Mouse (Mus musculus): ENCODE measurements around the gene Xbp1. TPM values are rescaled to one million over a fixed set of nuclear protein-coding genes. Genes with fewer than 3 reads are reported as not detected.
"Not testable (repeated sequence)": the region's sequence is repeated elsewhere in the genome, so short reads cannot be mapped to it uniquely, and the experiment has no call there.

Xbp1 gene
- total RNA-seq, 1 experiment from 2014 or later, result 98.8 TPM

DNA sequence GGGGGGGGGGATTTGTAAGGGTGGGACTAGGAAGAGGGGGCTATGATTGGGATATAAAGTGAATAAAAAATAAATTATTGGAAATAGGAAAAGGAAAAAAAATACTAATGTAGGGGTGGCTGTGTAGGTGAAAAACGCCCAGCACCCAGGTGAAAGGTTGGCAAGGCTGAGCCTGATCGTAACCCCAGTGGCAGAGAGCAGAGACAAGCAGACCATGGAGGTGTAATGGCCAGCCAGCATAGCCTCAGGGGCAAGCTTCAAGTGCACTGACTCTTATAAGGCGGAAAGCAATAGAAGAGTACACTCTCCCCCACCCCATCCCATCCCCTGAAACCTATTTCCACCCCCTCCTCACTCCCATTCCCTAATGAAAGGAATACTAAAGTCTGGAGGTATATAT lies 778 bp upstream of the Xbp1 start:
- ATAC-seq (replicated peaks in 1 of 2; ENCODE audit: insufficient read depth in 1 of 2, low FRiP score in 2 of 2, low TSS enrichment in 1 of 2, low read depth in 1 of 2, poor library complexity in 2 of 2, severe bottlenecking in 2 of 2), result no peak

GRCm38 (mm10) chr11:5521266-5521515 lies 732 bp downstream of the Xbp1 start:
- 0 out of 4 replicates have a peak, but pooled peaks of 1 of the 2 experiments have one; percentile 3 for ATAC-seq (replicated peaks in 1 of 2; ENCODE audit: insufficient read depth in 1 of 2, low FRiP score in 2 of 2, low TSS enrichment in 1 of 2, low read depth in 1 of 2, poor library complexity in 2 of 2, severe bottlenecking in 2 of 2)

DNA sequence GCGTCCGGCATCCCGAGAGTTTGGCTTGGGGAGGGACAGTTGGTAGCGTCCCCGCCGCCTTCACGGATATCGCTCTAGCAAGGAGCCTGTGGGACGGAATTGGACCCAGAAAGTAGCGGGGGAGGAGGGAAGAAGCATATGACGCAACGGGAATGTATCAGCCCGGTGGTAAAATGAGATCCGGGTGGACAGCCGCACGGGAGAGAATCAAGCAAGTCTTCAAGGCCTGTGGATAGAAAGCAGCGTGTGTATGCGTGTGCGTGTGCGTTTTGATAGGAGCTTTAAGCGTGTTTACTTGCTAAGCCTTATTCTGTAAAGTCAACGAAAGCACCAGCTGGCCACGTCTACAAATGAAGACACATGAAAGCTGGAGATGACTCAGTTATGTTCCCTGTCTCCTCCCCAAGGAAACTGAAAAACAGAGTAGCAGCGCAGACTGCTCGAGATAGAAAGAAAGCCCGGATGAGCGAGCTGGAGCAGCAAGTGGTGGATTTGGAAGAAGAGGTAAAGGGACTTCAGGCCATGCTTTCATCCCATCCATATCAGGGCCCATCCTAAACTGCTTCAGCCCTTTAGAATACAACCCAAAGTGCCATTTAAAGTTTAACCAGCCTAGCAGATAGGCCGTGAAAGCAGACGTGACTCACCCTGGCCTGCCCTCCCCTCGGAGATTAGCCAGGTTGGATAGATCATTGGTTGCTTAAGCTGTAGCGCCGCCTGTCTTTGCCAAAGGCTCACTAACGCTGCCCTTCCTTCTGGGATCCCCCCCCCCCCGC lies 1.2 kb downstream of the Xbp1 start:
- ATAC-seq (replicated peaks in 1 of 2; ENCODE audit: insufficient read depth in 1 of 2, low FRiP score in 2 of 2, low TSS enrichment in 1 of 2, low read depth in 1 of 2, poor library complexity in 2 of 2, severe bottlenecking in 2 of 2), result peak; percentile 51 to 57

DNA sequence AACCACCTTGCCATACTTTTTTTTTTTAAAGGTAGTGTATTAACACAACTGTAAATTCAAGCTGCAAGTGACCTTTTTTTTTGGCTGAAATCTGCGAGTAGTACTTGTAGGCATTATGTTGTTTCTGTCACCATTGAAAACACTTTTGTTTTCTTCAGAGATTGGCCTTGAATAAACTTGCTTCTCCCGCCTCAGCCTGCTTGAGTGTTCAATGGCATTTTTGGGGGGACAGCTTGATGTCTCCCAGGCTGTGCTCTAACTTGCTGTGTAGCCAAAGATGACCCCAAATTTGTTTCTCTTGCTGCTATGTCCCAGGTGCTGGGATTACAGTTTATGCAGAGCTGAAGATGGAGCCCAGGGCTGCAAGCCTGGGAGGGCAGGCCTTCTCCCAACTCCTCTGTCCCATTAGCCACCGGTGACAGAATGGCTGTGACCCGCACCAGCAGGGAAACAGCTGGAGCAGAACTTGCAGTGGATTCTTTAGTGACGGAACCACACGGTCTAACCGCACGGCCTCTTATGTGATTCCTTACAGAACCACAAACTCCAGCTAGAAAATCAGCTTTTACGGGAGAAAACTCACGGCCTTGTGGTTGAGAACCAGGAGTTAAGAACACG lies 2.4 kb downstream of the Xbp1 start:
- no peak for ATAC-seq (replicated peaks in 1 of 2; ENCODE audit: insufficient read depth in 1 of 2, low FRiP score in 2 of 2, low TSS enrichment in 1 of 2, low read depth in 1 of 2, poor library complexity in 2 of 2, severe bottlenecking in 2 of 2)

- ATAC-seq (replicated peaks in 1 of 2; ENCODE audit: insufficient read depth in 1 of 2, low FRiP score in 2 of 2, low TSS enrichment in 1 of 2, low read depth in 1 of 2, poor library complexity in 2 of 2, severe bottlenecking in 2 of 2), result no peak
Measured at GRCm38 (mm10) chr11:5525418-5525817, 5.0 kb downstream of the Xbp1 start.

DNA sequence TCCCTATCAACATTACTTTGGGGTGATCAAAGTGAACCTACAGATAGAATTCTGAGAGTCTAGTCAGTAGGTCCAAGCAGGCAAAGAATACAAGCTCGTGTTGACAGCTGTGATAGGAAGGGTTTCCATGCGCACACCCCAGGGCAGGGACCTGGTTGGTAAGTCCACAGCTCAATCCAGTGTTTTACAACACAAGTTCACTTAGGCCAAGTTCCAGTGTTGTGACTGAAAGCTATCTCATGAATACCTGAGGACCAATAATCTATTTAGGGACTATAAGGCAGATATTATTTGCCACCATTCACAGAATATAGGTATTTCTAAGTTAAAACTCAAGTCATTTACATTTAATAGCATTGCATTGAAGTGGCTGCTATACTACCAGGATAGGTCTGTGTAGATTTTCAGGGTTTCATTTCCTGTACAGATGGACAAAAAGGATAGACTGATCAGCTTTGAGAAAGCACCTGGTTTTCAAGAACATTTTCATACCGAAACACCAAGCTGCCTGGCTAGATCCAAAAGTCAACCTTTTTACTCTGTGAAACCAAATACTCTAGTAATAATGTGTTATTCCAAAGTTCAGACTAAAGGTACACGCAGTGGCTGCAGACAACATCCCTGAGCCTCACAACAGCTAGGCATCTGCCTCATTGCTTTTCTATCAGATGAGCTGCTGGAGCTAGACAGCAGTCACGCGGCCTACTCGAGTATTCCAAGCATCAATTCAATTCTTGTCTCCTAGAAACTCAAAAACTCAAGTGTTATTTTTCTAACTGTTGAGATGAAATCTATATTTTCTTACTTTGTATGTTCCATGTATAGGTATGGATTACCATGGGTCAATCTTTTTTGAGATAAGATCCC lies 6.3 kb downstream of the Xbp1 start:
- ATAC-seq (replicated peaks in 1 of 2; ENCODE audit: insufficient read depth in 1 of 2, low FRiP score in 2 of 2, low TSS enrichment in 1 of 2, low read depth in 1 of 2, poor library complexity in 2 of 2, severe bottlenecking in 2 of 2), result no peak

- ATAC-seq (replicated peaks in 1 of 2; ENCODE audit: insufficient read depth in 1 of 2, low FRiP score in 2 of 2, low TSS enrichment in 1 of 2, low read depth in 1 of 2, poor library complexity in 2 of 2, severe bottlenecking in 2 of 2), result no peak
Measured at GRCm38 (mm10) chr11:5527865-5528523, 7.5 kb downstream of the Xbp1 start.

- no peak for ATAC-seq (replicated peaks in 1 of 2; ENCODE audit: insufficient read depth in 1 of 2, low FRiP score in 2 of 2, low TSS enrichment in 1 of 2, low read depth in 1 of 2, poor library complexity in 2 of 2, severe bottlenecking in 2 of 2)
Measured at GRCm38 (mm10) chr11:5528841-5529240, 8.4 kb downstream of the Xbp1 start.

- no peak for ATAC-seq (replicated peaks in 1 of 2; ENCODE audit: insufficient read depth in 1 of 2, low FRiP score in 2 of 2, low TSS enrichment in 1 of 2, low read depth in 1 of 2, poor library complexity in 2 of 2, severe bottlenecking in 2 of 2)
Measured at GRCm38 (mm10) chr11:5530172-5530571, 9.7 kb downstream of the Xbp1 start.

DNA sequence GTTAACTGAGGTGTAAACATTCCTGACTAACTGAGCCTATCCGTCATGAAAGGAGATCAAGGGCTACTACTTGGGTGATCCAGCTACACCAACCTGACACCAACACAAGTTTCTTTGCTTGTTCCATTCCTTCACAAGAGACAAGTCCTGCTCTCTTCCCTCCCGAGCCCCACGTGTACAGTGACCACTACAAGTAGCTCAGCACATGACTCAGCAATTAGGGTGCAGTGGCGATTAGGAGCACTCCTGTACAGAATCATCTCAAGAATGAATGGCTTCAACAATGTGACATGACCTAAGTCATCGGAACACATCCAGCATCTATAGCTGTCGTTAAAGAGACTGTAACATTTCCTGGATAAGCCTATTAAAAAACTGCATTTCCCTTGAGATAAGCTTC lies 10.3 kb downstream of the Xbp1 start:
- no peak for ATAC-seq (replicated peaks in 1 of 2; ENCODE audit: insufficient read depth in 1 of 2, low FRiP score in 2 of 2, low TSS enrichment in 1 of 2, low read depth in 1 of 2, poor library complexity in 2 of 2, severe bottlenecking in 2 of 2)

- ATAC-seq (replicated peaks in 1 of 2; ENCODE audit: insufficient read depth in 1 of 2, low FRiP score in 2 of 2, low TSS enrichment in 1 of 2, low read depth in 1 of 2, poor library complexity in 2 of 2, severe bottlenecking in 2 of 2), result no peak
Measured at GRCm38 (mm10) chr11:5533108-5533507, 12.6 kb downstream of the Xbp1 start.

DNA sequence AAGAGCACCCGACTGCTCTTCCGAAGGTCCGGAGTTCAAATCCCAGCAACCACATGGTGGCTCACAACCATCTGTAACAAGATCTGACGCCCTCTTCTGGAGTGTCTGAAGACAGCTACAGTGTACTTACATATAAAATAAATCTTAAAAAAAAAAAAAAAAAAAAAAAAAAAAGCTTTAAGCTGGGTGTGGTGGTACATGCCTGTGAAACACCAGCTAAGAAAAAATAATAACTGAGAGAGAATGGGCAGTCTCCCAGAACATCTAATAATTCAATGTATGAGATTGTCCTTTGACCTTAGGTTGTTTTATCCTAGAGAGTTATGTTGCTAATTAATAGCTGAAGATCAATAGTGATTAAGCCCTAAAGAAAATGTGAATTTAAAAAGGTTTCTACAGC lies 17.0 kb downstream of the Xbp1 start:
- ATAC-seq (replicated peaks in 1 of 2; ENCODE audit: insufficient read depth in 1 of 2, low FRiP score in 2 of 2, low TSS enrichment in 1 of 2, low read depth in 1 of 2, poor library complexity in 2 of 2, severe bottlenecking in 2 of 2), result not testable (repeated sequence)

- ATAC-seq (replicated peaks in 1 of 2; ENCODE audit: insufficient read depth in 1 of 2, low FRiP score in 2 of 2, low TSS enrichment in 1 of 2, low read depth in 1 of 2, poor library complexity in 2 of 2, severe bottlenecking in 2 of 2), result no peak
Measured at GRCm38 (mm10) chr11:5540331-5540730, 19.9 kb downstream of the Xbp1 start.

GRCm38 (mm10) chr11:5541230-5541798 lies 20.9 kb downstream of the Xbp1 start:
- no peak for ATAC-seq (replicated peaks in 1 of 2; ENCODE audit: insufficient read depth in 1 of 2, low FRiP score in 2 of 2, low TSS enrichment in 1 of 2, low read depth in 1 of 2, poor library complexity in 2 of 2, severe bottlenecking in 2 of 2)

DNA sequence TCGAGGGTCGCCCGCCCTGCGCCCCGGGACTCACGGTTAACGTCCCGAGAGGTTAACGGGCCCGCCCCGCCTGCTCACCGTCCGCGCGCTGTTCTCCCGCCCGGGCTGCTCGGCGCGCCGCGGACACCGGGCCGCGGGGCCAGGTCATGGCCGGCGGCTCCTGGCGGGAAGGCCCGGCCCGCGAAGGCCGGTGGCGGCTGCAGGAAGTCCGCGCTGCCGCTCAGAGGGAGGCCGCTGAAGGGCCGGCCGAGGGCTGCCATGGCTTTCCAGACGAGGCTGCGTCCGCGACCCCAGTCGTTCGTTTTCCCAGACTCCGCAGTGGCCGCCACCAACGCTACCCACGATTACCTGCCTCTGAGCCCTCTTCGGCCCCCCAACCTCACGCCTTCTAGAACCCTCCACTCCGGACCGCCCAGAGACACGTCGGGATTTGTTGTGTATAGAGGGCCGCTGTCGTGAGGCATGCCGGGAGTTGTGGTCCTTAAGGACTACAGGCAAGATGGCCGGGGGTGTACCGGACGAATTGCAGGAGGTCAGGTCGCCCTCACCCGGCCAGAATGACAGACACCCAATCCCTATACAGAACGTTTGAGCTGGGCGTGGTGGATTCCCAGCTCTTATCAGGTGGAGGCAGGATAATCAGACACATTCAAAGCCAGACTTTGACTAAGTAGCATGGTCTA lies 21.5 kb downstream of the Xbp1 start, which contains the start of gene Ccdc117:
Gene Ccdc117, minus strand, starts transcription at position 389 of the 683 bp plus-strand sequence.
- ATAC-seq (replicated peaks in 1 of 2; ENCODE audit: insufficient read depth in 1 of 2, low FRiP score in 2 of 2, low TSS enrichment in 1 of 2, low read depth in 1 of 2, poor library complexity in 2 of 2, severe bottlenecking in 2 of 2), result peak; percentile 97 to 98

GRCm38 (mm10) chr11:5542482-5543185 lies 22.2 kb downstream of the Xbp1 start:
- ATAC-seq (replicated peaks in 1 of 2; ENCODE audit: insufficient read depth in 1 of 2, low FRiP score in 2 of 2, low TSS enrichment in 1 of 2, low read depth in 1 of 2, poor library complexity in 2 of 2, severe bottlenecking in 2 of 2), result peak in 1 of 2 experiments; percentile 13; a peak in 1 of 4 replicates

Data from hematopoietic stem cell, adult 5-6 weeks (primary cell).